Mouse (Mus musculus): Measurements from ENCODE around the gene Ifna7.
A peak's percentile ranks its signal among the peaks of the same experiment; 100 is the strongest.
"Not testable (repeated sequence)": the region's sequence is repeated elsewhere in the genome, so short reads cannot be mapped to it uniquely, and the experiment has no call there.

Ifna7 gene

DNA sequence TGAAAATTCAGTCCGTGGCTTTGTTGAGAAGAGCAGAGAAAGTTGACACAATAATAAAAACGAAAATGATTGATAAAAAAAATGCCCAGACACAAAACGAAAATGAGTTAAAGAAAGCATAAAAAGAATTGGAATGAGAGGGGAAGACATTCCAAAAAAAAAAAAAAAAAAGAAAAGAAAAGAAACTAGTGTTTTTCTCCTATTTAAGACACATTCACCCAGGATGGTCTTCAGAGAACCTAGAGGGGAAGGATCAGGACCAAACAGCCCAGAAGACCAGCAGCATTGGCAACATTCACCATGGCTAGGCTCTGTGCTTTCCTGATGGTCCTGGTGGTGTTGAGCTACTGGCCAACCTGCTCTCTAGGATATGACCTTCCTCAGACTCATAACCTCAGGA lies at the start of gene Ifna7:
Gene Ifna7 (plus strand): TSS at position 301 of the 400 bp plus-strand sequence.
- no peak for DNase-seq

DNA sequence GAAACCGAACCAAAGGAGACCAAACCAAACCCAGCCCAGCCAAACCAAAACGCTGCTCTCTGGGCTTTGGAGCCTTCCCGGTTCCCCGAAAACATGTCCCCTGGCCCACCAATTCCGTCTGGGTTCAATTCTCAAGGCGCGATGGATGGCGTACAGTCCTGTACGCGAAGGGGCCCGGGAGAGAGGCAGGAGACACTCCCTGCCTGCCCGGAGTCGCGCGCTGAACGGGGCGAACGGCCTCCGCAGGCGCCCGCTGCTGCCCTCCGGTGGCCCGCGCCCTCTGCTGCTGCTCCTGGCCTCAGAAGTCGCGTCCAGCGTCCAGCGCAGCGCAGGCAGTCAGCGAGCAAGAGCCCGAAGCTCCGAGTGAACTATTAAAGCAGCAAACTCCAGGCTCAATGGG lies 42.5 kb upstream of the Ifna7 start, which contains the start of gene Gm13290:
Gene Gm13290 (plus strand): TSS at position 301 of the 400 bp plus-strand sequence.
- DNase-seq = not testable (repeated sequence)

DNA sequence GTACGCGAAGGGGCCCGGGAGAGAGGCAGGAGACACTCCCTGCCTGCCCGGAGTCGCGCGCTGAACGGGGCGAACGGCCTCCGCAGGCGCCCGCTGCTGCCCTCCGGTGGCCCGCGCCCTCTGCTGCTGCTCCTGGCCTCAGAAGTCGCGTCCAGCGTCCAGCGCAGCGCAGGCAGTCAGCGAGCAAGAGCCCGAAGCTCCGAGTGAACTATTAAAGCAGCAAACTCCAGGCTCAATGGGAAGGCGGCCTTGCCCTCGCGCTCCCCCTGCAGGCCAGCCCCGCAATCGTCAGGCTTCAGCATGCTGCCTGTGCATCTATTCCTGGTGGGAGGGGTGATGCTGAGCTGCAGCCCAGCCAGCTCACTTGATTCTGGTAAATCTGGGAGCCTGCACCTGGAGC lies 39.4 kb upstream of the Ifna7 start, which contains the start of gene Gm13289:
Gene Gm13289 (plus strand): TSS at position 301 of the 400 bp plus-strand sequence.
- DNase-seq = not testable (repeated sequence)

DNA sequence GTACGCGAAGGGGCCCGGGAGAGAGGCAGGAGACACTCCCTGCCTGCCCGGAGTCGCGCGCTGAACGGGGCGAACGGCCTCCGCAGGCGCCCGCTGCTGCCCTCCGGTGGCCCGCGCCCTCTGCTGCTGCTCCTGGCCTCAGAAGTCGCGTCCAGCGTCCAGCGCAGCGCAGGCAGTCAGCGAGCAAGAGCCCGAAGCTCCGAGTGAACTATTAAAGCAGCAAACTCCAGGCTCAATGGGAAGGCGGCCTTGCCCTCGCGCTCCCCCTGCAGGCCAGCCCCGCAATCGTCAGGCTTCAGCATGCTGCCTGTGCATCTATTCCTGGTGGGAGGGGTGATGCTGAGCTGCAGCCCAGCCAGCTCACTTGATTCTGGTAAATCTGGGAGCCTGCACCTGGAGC lies 36.5 kb upstream of the Ifna7 start, which contains the start of gene Gm13272:
Gene Gm13272 (plus strand): TSS at position 301 of the 400 bp plus-strand sequence.
- DNase-seq = not testable (repeated sequence)

DNA sequence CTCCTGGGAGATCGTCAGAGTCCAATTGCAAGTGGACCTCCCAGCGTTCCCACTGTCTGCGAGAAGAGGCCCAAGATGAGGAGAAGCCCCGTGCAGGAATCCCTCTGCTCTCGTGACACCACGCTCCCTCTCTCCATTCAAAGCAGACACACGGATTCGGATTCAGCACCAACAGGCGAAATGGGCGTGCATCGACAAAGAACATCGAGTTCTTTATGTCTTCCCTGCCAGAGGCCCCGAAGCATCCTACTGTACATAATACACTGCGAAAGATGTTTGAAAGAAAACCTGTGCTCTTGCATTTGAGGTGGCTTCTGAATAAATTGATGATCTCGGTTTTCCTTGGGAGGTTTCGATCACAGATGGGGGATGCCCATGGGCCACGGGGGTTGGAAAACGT lies 35.7 kb upstream of the Ifna7 start:
- not testable (repeated sequence) for DNase-seq

DNA sequence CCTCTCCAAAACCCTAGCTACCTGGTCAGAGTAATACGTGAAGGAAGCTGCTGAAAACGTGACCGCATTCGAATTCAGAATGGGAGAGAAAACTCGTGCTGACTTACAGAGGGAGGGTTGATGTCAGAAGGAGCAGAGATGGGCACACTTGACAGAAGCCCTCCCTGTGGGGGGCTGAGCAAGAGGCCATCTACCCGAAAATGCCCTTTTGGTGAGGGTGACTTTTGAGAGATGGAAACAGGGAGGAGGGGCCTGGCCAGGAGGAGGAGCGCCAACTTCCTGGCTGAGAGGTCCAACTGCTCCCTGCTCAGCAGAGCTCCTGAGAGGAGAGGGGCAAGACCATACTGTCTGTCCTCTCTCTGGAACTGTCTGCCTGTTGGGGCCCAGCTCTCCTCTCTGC lies 34.2 kb upstream of the Ifna7 start, which contains the start of gene Ifnz:
Gene Ifnz (plus strand): TSS at position 301 of the 400 bp plus-strand sequence.
- not testable (repeated sequence) for DNase-seq

DNA sequence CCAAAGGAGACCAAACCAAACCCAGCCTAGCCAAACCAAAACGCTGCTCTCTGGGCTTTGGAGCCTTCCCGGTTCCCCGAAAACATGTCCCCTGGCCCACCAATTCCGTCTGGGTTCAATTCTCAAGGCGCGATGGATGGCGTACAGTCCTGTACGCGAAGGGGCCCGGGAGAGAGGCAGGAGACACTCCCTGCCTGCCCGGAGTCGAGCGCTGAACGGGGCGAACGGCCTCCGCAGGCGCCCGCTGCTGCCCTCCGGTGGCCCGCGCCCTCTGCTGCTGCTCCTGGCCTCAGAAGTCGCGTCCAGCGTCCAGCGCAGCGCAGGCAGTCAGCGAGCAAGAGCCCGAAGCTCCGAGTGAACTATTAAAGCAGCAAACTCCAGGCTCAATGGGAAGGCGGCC lies 33.7 kb upstream of the Ifna7 start:
- DNase-seq = not testable (repeated sequence)

DNA sequence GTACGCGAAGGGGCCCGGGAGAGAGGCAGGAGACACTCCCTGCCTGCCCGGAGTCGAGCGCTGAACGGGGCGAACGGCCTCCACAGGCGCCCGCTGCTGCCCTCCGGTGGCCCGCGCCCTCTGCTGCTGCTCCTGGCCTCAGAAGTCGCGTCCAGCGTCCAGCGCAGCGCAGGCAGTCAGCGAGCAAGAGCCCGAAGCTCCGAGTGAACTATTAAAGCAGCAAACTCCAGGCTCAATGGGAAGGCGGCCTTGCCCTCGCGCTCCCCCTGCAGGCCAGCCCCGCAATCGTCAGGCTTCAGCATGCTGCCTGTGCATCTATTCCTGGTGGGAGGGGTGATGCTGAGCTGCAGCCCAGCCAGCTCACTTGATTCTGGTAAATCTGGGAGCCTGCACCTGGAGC lies 30.6 kb upstream of the Ifna7 start, which contains the start of gene Gm13276:
Gene Gm13276 (plus strand): TSS at position 301 of the 400 bp plus-strand sequence.
- not testable (repeated sequence) for DNase-seq

DNA sequence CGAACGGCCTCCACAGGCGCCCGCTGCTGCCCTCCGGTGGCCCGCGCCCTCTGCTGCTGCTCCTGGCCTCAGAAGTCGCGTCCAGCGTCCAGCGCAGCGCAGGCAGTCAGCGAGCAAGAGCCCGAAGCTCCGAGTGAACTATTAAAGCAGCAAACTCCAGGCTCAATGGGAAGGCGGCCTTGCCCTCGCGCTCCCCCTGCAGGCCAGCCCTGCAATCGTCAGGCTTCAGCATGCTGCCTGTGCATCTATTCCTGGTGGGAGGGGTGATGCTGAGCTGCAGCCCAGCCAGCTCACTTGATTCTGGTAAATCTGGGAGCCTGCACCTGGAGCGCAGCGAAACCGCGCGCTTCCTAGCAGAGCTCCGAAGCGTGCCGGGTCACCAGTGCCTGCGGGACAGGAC lies 27.6 kb upstream of the Ifna7 start, which contains the start of gene Gm13277:
Gene Gm13277 (plus strand): TSS at position 231 of the 400 bp plus-strand sequence.
- DNase-seq = peak; percentile 83

DNA sequence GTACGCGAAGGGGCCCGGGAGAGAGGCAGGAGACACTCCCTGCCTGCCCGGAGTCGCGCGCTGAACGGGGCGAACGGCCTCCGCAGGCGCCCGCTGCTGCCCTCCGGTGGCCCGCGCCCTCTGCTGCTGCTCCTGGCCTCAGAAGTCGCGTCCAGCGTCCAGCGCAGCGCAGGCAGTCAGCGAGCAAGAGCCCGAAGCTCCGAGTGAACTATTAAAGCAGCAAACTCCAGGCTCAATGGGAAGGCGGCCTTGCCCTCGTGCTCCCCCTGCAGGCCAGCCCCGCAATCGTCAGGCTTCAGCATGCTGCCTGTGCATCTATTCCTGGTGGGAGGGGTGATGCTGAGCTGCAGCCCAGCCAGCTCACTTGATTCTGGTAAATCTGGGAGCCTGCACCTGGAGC lies 24.8 kb upstream of the Ifna7 start, which contains the start of gene Gm13278:
Gene Gm13278 (plus strand): TSS at position 301 of the 400 bp plus-strand sequence.
- DNase-seq = not testable (repeated sequence)

DNA sequence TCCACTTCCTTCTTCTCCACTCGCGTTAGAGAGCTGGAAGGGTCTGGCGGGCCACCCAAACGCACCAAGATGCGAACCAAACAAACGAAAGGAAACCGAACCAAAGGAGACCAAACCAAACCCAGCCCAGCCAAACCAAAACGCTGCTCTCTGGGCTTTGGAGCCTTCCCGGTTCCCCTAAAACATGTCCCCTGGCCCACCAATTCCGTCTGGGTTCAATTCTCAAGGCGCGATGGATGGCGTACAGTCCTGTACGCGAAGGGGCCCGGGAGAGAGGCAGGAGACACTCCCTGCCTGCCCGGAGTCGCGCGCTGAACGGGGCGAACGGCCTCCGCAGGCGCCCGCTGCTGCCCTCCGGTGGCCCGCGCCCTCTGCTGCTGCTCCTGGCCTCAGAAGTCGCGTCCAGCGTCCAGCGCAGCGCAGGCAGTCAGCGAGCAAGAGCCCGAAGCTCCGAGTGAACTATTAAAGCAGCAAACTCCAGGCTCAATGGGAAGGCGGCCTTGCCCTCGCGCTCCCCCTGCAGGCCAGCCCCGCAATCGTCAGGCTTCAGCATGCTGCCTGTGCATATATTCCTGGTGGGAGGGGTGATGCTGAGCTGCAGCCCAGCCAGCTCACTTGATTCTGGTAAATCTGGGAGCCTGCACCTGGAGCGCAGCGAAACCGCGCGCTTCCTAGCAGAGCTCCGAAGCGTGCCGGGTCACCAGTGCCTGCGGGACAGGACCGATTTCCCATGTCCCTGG lies 21.9 kb upstream of the Ifna7 start, which contains the start of gene Gm13275:
Gene Gm13275 (plus strand): TSS at position 552 of the 740 bp plus-strand sequence.
- peak; percentile 44 for DNase-seq

DNA sequence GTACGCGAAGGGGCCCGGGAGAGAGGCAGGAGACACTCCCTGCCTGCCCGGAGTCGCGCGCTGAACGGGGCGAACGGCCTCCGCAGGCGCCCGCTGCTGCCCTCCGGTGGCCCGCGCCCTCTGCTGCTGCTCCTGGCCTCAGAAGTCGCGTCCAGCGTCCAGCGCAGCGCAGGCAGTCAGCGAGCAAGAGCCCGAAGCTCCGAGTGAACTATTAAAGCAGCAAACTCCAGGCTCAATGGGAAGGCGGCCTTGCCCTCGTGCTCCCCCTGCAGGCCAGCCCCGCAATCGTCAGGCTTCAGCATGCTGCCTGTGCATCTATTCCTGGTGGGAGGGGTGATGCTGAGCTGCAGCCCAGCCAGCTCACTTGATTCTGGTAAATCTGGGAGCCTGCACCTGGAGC lies 18.9 kb upstream of the Ifna7 start, which contains the start of gene Gm13279:
Gene Gm13279 (plus strand): TSS at position 301 of the 400 bp plus-strand sequence.
- DNase-seq = not testable (repeated sequence)

DNA sequence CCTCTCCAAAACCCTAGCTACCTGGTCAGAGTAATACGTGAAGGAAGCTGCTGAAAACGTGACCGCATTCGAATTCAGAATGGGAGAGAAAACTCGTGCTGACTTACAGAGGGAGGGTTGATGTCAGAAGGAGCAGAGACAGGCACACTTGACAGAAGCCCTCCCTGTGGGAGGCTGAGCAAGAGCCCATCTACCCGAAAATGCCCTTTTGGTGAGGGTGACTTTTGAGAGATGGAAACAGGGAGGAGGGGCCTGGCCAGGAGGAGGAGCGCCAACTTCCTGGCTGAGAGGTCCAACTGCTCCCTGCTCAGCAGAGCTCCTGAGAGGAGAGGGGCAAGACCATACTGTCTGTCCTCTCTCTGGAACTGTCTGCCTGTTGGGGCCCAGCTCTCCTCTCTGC lies 16.7 kb upstream of the Ifna7 start, which contains the start of gene Gm13285:
Gene Gm13285 (plus strand): TSS at position 301 of the 400 bp plus-strand sequence.
- DNase-seq = not testable (repeated sequence)

DNA sequence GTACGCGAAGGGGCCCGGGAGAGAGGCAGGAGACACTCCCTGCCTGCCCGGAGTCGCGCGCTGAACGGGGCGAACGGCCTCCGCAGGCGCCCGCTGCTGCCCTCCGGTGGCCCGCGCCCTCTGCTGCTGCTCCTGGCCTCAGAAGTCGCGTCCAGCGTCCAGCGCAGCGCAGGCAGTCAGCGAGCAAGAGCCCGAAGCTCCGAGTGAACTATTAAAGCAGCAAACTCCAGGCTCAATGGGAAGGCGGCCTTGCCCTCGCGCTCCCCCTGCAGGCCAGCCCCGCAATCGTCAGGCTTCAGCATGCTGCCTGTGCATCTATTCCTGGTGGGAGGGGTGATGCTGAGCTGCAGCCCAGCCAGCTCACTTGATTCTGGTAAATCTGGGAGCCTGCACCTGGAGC lies 13.1 kb upstream of the Ifna7 start, which contains the start of gene Gm13287:
Gene Gm13287 (plus strand): TSS at position 301 of the 400 bp plus-strand sequence.
- not testable (repeated sequence) for DNase-seq

DNA sequence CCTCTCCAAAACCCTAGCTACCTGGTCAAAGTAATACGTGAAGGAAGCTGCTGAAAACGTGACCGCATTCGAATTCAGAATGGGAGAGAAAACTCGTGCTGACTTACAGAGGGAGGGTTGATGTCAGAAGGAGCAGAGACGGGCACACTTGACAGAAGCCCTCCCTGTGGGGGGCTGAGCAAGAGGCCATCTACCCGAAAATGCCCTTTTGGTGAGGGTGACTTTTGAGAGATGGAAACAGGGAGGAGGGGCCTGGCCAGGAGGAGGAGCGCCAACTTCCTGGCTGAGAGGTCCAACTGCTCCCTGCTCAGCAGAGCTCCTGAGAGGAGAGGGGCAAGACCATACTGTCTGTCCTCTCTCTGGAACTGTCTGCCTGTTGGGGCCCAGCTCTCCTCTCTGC lies 10.8 kb upstream of the Ifna7 start, which contains the start of gene Gm13288:
Gene Gm13288 (plus strand): TSS at position 301 of the 400 bp plus-strand sequence.
- not testable (repeated sequence) for DNase-seq

DNA sequence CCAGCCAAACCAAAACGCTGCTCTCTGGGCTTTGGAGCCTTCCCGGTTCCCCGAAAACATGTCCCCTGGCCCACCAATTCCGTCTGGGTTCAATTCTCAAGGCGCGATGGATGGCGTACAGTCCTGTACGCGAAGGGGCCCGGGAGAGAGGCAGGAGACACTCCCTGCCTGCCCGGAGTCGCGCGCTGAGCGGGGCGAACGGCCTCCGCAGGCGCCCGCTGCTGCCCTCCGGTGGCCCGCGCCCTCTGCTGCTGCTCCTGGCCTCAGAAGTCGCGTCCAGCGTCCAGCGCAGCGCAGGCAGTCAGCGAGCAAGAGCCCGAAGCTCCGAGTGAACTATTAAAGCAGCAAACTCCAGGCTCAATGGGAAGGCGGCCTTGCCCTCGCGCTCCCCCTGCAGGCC lies 10.3 kb upstream of the Ifna7 start:
- peak; percentile 35 for DNase-seq

DNA sequence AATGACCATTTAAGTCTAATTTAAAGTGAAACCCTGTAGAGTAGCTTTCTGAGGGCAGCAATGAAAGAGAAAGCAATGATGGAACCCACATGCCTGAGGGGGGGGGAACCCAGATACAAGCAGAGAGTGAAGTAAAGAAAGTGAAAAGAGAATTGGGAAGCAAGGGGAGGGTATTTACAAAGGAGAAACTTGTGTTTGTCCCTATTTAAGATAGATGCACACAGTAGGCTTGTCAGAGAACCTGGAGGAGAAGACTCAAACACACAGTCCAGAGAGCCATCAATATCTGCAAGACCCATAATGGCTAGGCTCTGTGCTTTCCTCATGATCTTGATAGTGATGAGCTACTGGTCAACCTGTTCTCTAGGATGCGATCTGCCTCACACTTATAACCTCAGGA lies 3.6 kb downstream of the Ifna7 start, which contains the start of gene Ifna11:
Gene Ifna11 (plus strand): TSS at position 301 of the 400 bp plus-strand sequence.
- no peak for DNase-seq

DNA sequence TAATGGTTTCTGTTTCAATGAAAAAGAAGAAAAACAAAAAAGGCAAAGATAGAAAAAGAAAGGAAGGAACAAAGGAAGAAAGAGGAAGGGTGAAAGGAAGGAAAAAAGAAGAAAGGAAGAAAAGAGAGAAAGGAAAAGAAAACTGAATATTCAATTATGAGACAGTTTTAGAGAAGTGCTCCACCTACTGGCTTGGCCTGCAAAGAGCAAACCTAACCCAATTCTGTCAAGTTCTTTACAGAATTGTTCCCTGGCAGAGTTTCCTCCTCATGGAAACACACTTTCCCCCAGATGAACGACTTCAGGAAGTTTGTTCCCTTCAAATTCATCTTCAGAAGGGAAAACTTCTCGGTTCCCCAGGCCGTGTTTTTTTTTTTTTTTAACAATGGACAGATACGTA lies 7.0 kb downstream of the Ifna7 start:
- DNase-seq = peak; percentile 1

DNA sequence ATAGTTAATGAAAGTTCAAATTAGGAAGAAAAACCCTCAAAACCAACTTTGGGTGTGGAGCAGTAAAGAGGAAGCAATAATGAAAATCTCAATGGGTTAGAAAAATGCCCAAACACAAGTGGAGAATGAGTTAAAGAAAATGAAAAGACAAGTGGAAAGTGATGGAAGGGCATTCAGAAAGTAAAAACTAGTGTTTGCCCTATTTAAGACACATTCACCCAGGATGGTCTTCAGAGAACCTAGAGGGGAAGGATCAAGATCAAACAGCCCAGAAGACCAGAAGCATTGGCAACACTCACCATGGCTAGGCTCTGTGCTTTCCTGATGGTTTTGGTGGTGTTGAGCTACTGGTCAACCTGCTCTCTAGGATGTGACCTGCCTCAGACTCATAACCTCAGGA lies 11.1 kb downstream of the Ifna7 start, which contains the start of gene Ifna6:
Gene Ifna6 (plus strand): TSS at position 301 of the 400 bp plus-strand sequence.
- not testable (repeated sequence) for DNase-seq

DNA sequence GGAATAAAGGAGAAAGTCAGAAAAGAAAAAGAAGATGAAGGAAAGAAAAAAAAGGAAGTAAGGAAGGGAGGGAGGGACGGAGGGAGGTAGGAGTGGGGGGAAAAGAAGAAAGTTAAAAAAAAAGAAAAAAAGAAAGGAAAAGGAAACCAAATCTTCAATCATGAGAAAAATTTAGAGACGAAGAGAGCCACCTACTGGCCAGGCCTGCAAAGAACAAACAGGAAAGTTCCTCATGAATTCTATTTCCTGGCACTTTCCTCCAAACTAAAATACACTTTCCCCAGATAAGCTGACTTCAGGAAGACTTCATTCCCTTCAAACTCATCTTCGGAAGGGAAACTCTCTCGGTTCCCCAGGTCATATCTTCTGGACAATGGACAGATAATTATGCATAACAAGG lies 14.5 kb downstream of the Ifna7 start:
- peak; percentile 11 for DNase-seq

DNA sequence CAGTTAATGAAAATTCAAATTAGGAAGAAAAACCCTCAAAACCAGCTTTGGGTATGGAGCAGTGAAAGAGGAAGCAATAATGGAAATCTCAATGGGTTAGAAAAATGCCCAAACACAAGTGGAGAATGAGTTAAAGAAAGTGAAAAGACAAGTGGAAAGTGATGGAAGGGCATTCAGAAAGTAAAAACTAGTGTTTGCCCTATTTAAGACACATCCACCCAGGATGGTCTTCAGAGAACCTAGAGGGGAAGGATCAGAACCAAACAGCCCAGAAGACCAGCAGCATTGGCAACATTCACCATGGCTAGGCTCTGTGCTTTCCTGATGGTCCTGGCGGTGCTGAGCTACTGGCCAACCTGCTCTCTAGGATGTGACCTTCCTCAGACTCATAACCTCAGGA lies 19.2 kb downstream of the Ifna7 start, which contains the start of gene Ifna5:
Gene Ifna5 (plus strand): TSS at position 301 of the 400 bp plus-strand sequence.
- not testable (repeated sequence) for DNase-seq

DNA sequence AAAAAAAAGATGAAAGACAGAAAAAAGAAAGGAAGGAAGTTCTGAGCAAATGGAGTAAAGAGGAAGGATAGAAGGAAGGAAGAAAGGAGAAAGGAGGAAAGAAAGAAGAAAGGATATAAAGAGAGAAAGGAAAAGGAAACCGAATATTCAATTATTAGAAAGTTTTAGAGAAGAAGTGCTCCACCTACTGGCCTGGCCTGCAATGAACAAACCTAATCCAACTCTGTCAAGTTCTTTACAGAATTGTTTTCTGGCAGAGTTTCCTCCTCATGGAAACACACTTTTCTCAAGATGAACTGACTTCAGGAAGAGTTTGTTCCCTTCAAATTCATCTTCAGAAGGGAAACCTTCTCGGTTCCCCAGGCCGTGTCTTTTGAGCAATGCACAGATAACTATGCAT lies 22.8 kb downstream of the Ifna7 start:
- no peak for DNase-seq

DNA sequence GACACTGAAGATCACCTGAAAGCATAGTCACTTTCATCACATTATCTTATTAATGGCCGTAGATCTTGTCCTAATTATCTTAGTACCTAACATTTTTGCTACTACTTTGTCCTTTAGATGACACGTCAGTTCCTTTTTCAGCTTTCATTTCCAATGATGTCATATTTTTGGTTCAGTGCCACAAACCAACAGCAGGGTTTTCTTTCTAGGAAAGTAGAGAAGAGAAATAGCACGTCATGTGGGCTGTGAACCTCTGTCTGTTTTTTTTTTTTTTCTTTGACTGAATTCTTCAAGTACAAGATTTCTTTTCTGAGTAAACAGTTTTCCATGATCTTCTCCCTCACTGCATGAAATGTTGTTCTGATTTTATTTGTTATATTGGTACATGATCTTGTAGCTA lies 24.0 kb downstream of the Ifna7 start:
- DNase-seq = no peak
